Comparison of ENCODE assay signal across 8 mouse cellular contexts in the genomic region with DNA sequence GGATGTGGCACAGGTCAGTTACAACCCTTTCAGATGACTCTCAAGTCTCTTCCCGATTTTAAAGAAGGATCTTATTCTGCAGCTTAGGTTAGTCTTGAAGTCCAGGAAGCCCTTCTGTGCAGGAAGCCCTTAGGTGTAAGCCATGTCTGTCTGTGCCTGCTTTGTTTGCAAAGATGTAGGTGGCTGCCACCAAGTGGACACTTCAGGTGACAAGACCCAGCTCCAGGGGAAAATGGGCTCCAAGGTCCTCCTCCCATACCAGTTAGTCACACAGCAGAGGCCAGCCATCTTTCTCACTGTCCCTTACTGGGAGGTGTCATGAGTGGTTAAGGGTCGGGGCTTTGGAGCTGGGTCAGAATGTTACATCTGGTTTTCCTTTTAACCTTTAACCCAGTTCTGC. TPM values are rescaled to one million over a fixed set of nuclear protein-coding genes. Genes with fewer than 3 reads are reported as not detected.
DNase-seq lines count a peak whose midpoint lies in the region; ATAC-seq lines count a peak whose summit lies in the region.

No protein-coding gene starts in this region.

- DNase-seq in lung, adult 18-20 months = peak; percentile 25 to 53
- no peak for DNase-seq in lung, postnatal 25 days (ENCODE audit: low spot score)
- DNase-seq in brain, adult 2 months (ENCODE audit: low read depth, low spot score) = peak; percentile 90
- DNase-seq in heart, postnatal 14 days = peak; percentile 37 to 43
- DNase-seq in lung, postnatal 36 days = peak; percentile 43
- DNase-seq in frontal cortex, postnatal 10 days (ENCODE audit: low spot score in 2 of 2) = no peak
- no peak for DNase-seq in layer of hippocampus, adult 8-10 months (ENCODE audit: low spot score in 2 of 2)

- no peak for ATAC-seq in monocyte, adult 5-6 weeks (replicated peaks; ENCODE audit: insufficient number of reproducible peaks, low FRiP score, low TSS enrichment, poor library complexity, severe bottlenecking)

- intact Hi-C loops in heart, postnatal 14 days (cut with DNase I) = loop anchor here (5.0 kb wide), 2 partner anchors 49 to 159 kb away; no protein-coding TSS in a partner anchor

RNA-seq across cellular contexts. Expression of gene Hdhd3, which starts 3.5 kb away (rescaled TPM):
- 1 to 10 TPM; 5.0 to 5.4 TPM for total RNA-seq in heart, postnatal 14 days (2021)
- total RNA-seq in layer of hippocampus, adult 8-10 months (2022) = 10 to 100 TPM in 1 of 4 experiments, 1 to 10 TPM in 3; 8.6 to 11.5 (median 9.6) TPM
- 0.57 to 2.3 TPM (median 0.97 TPM) in 3 replicates for total RNA-seq in monocyte, adult 5-6 weeks (2017)

RNA-seq across cellular contexts. Expression of gene Alad, which starts 12.9 kb away (rescaled TPM):
- total RNA-seq in heart, postnatal 14 days (2021) = 10 to 100 TPM; 46.5 to 47.9 TPM
- total RNA-seq in layer of hippocampus, adult 8-10 months (2022) = 10 to 100 TPM; 28.4 to 34.6 (median 30.9) TPM
- 5.4 to 10.0 TPM (median 5.6 TPM) in 3 replicates for total RNA-seq in monocyte, adult 5-6 weeks (2017)

RNA-seq across cellular contexts. Expression of gene Pole3, which starts 18.1 kb away (rescaled TPM):
- 10 to 100 TPM; 18.6 to 19.1 TPM for total RNA-seq in heart, postnatal 14 days (2021)
- 10 to 100 TPM; 27.5 to 29.7 (median 27.9) TPM for total RNA-seq in layer of hippocampus, adult 8-10 months (2022)
- total RNA-seq in monocyte, adult 5-6 weeks (2017) = 17.8 to 18.8 TPM (median 18.0 TPM) in 3 replicates

RNA-seq across cellular contexts. Expression of gene 4933430I17Rik, which starts 18.4 kb away (rescaled TPM):
- total RNA-seq in heart, postnatal 14 days (2021) = under 1 TPM in 1 of 2 experiments, not detected in 1; 0.19 TPM
- under 1 TPM in 3 of 4 experiments, not detected in 1; 0.23 to 0.59 (median 0.55) TPM for total RNA-seq in layer of hippocampus, adult 8-10 months (2022)
- 0.19 TPM in 1 of 3 replicates, not detected in the others for total RNA-seq in monocyte, adult 5-6 weeks (2017)

RNA-seq across cellular contexts. Expression of gene Bspry, which starts 26.9 kb away (rescaled TPM):
- under 1 TPM in 1 of 2 experiments, not detected in 1; 0.12 TPM for total RNA-seq in heart, postnatal 14 days (2021)
- total RNA-seq in layer of hippocampus, adult 8-10 months (2022) = under 1 TPM in 3 of 4 experiments, not detected in 1; 0.28 to 0.43 (median 0.30) TPM
- 3.1 to 11.8 TPM (median 8.4 TPM) in 3 replicates for total RNA-seq in monocyte, adult 5-6 weeks (2017)

Comparison
In these comparisons a context has a peak if more than half of its experiments do, and no peak if none do; other contexts are left out.
1. DNase-seq: peak in lung, adult 18-20 months (2 of 2), brain, adult 2 months (single experiment), heart, postnatal 14 days (2 of 2) and lung, postnatal 36 days (single experiment); none in lung, postnatal 25 days (single experiment), frontal cortex, postnatal 10 days (0 of 2) and layer of hippocampus, adult 8-10 months (0 of 2).